Mouse (Mus musculus) liver, adult 2 months (tissue): Measurements from ENCODE around the gene Efna2.

ENCODE experiments used
- CTCF ChIP-seq: fragments of 200-500 bp; IDR thresholded peaks from 2 replicates; pipeline ENCODE4 v1.5.1; 2011; ENCODE audit warnings: low read depth, low read length, control low read depth
- POLR2A ChIP-seq: fragments of 200-500 bp; IDR thresholded peaks from 2 replicates; pipeline ENCODE4 v1.6.1; 2011; ENCODE audit warnings: low read length, control low read depth; ENCODE audit not compliant: insufficient read depth; ENCODE audit errors: extremely low read depth

- TF ChIP-seq CTCF (no peak), POLR2A (no peak)
Measured at GRCm38 (mm10) chr10:80147146-80147718, 32.0 kb upstream of the Efna2 start.
